9 mouse cellular contexts compared by ENCODE assay signal in genomic region chr8:110002953-110003352, GRCm38 (mm10). TPM values are rescaled to one million over a fixed set of nuclear protein-coding genes. Genes with fewer than 3 reads are reported as not detected.
DNase-seq lines count a peak whose midpoint lies in the region; ATAC-seq and TF ChIP-seq lines count a peak whose summit lies in the region.
"Had no signal": no experiment of that assay in that cellular context is flagged by ENCODE, and none has a peak within 500 bp of the region (broad histone marks: within the 10 kb centered on the region; RNA-seq: fewer than 3 reads in every experiment).

No protein-coding gene starts in this region.

- peak; percentile 30 for DNase-seq in lung, adult 2 months
- no peak for DNase-seq in lung, postnatal 10 days
- no peak for DNase-seq in Patski (ENCODE audit: low read depth, low spot score)
- peak; percentile 49 for DNase-seq in embryo, embryonic 10 days (ENCODE audit: low spot score)
- peak; percentile 45 for DNase-seq in retina, embryonic 14.5 days (ENCODE audit: low spot score)
- DNase-seq in cerebellum, adult 9-11 months = no peak

- 56% methylated on average over 9 of the region's 9 CpGs for WGBS in lung, adult 2 months

- no peak for TF ChIP-seq POLR2A in lung, adult 2 months (IDR thresholded peaks at IDR 0.05; ENCODE audit: borderline replicate concordance, extremely low read depth, low read depth, low read length)

- H3K4me1 ChIP-seq in lung, adult 2 months (ENCODE audit: control insufficient read depth, insufficient read depth, low read length) = peaks cover 2% of the 10 kb centered on the region

- H3K27me3 ChIP-seq in Patski = peaks cover 6% of the 10 kb centered on the region
- H3K27me3 ChIP-seq: midbrain, embryonic 12.5 days had no signal

- peak; percentile 53 for TF ChIP-seq CTCF in lung, adult 2 months (IDR thresholded peaks at IDR 0.05; ENCODE audit: insufficient read depth, low read length)
- TF ChIP-seq CTCF in Patski (IDR thresholded peaks at IDR 0.05) = peak; percentile 80

- CTCF ChIA-PET in Patski (lab: Charles Lee) = interaction anchor here (1.6 to 4.5 kb wide), 2 partner anchors 15 to 32 kb away, joined by 3 to 22 read pairs; no protein-coding TSS in a partner anchor

- ATAC-seq in Patski = no peak
- no peak for ATAC-seq in inflammation-experienced regulatory T-cells, adult 6 months

- POLR2A ChIA-PET in Patski (lab: Charles Lee) = no interaction called here

- in situ Hi-C loops in Patski (cut with MboI; ENCODE audit: low pct_unique_long_range_greater_than_20kb) = no loop called here

- no peak overlapping the region for H3K4me3 ChIP-seq in lung, adult 2 months (replicated peaks; ENCODE audit: extremely low read depth, low read depth, low read length)
- H3K4me3 ChIP-seq: midbrain, embryonic 12.5 days had no signal

RNA-seq across cellular contexts. Expression of gene Tat, which starts 12.7 kb away (rescaled TPM):
- 0.71 and 1.00 TPM in 2 replicates for polyA plus RNA-seq in lung, adult 2 months (2012; rRNA removed)
- polyA plus RNA-seq in Patski (2021) = 0.04 TPM
- not detected for polyA plus RNA-seq in inflammation-experienced regulatory T-cells, adult 6 months (2017; shearing (Covaris generic))
- polyA plus RNA-seq: heart, embryonic 14.5 days; midbrain, embryonic 12.5 days had no signal

RNA-seq across cellular contexts. Expression of gene Chst4, which starts 36.6 kb away (rescaled TPM):
- 11.9 and 17.1 TPM in 2 replicates for polyA plus RNA-seq in lung, adult 2 months (2012; rRNA removed)
- not detected for polyA plus RNA-seq in Patski (2021)
- not detected for polyA plus RNA-seq in inflammation-experienced regulatory T-cells, adult 6 months (2017; shearing (Covaris generic))
- polyA plus RNA-seq: midbrain, embryonic 12.5 days had no signal

RNA-seq across cellular contexts. Expression of gene Marveld3, which starts 41.0 kb away (rescaled TPM):
- polyA plus RNA-seq in lung, adult 2 months (2012; rRNA removed) = 5.9 TPM in 2 replicates
- 11.7 TPM for polyA plus RNA-seq in Patski (2021)
- polyA plus RNA-seq in inflammation-experienced regulatory T-cells, adult 6 months (2017; shearing (Covaris generic)) = not detected

Comparison
In these comparisons a context has a peak if more than half of its experiments do, and no peak if none do; other contexts are left out.
1. DNase-seq: peak in lung, adult 2 months (single experiment), embryo, embryonic 10 days (single experiment) and retina, embryonic 14.5 days (single experiment); none in lung, postnatal 10 days (single experiment), Patski (single experiment) and cerebellum, adult 9-11 months (single experiment).
2. RNA of gene Chst4, which starts 36.6 kb away (polyA plus RNA-seq): 11.9 to 17.1 TPM in lung, adult 2 months; not detected in Patski (single experiment) and not detected in inflammation-experienced regulatory T-cells, adult 6 months; every median in the first group is over 10 times any median in the second.